Mouse (Mus musculus) kidney, embryonic 16.5 days (tissue): ENCODE measurements around the gene Dnase1l2. TPM values are rescaled to one million over a fixed set of nuclear protein-coding genes. Genes with fewer than 3 reads are reported as not detected.

Experiments
- ATAC-seq: fragments of 200-750 bp; cut with Nextera tagmentation; 2 replicates; pipeline ENCODE4 v1.8.0; 2017; ENCODE audit warnings: moderate TSS enrichment; ENCODE audit not compliant: low FRiP score, low TSS enrichment
- H3K27ac ChIP-seq: fragments of 300-500 bp; sonication (generic); 2 replicates; pipeline ENCODE4 v1.5.1; 2014; ENCODE audit warnings: low read length
- H3K27me3 ChIP-seq: fragments of 300-500 bp; sonication (generic); 2 replicates; pipeline ENCODE4 v1.6.1; 2014; ENCODE audit warnings: low read length, control low read depth, mixed read lengths; ENCODE audit not compliant: insufficient read depth
- H3K36me3 ChIP-seq: fragments of 300-500 bp; sonication (generic); 2 replicates; pipeline ENCODE4 v1.6.1; 2014; ENCODE audit warnings: low read length, control low read depth, mixed read lengths; ENCODE audit not compliant: insufficient read depth
- H3K4me1 ChIP-seq: fragments of 300-500 bp; sonication (generic); 2 replicates; pipeline ENCODE4 v1.6.1; 2014; ENCODE audit warnings: low read length, control low read depth, mixed read lengths; ENCODE audit not compliant: insufficient read depth
- H3K4me2 ChIP-seq: fragments of 300-500 bp; sonication (generic); replicated peaks from 2 replicates; pipeline ENCODE4 v1.6.1; 2014; ENCODE audit warnings: low read depth, low read length
- H3K4me3 ChIP-seq: fragments of 300-500 bp; sonication (generic); 2 replicates; pipeline ENCODE4 v1.5.1; 2014; ENCODE audit warnings: mild to moderate bottlenecking, low read length
- H3K9ac ChIP-seq: fragments of 300-500 bp; sonication (generic); replicated peaks from 2 replicates; pipeline ENCODE4 v1.6.1; 2014; ENCODE audit warnings: low read length
- H3K9me3 ChIP-seq: fragments of 300-500 bp; sonication (generic); 2 replicates; pipeline ENCODE4 v1.6.1; 2016; ENCODE audit warnings: low read length, control low read depth
- WGBS: fragments of 180-500 bp; shearing (Covaris S2); extraction: QIAGEN DNeasy Blood & Tissue Kit; methylation state at CpG from one replicate; pipeline ENCODE4 v1.1.7; 2014; 5-methylcytosine and 5-hydroxymethylcytosine counted together
- polyA plus RNA-seq: library from polyadenylated mRNA; unstranded; fragments of >200 nt; fragmentation: Nextera tagmentation; extraction: Ambion mirVana; gene quantifications from 2 replicates; pipeline ENCODE4 v1.2.1, GENCODE M21; 2015

Gene Dnase1l2
- polyA plus RNA-seq, 1 experiment from 2014 or later, result 3.2 TPM

DNA sequence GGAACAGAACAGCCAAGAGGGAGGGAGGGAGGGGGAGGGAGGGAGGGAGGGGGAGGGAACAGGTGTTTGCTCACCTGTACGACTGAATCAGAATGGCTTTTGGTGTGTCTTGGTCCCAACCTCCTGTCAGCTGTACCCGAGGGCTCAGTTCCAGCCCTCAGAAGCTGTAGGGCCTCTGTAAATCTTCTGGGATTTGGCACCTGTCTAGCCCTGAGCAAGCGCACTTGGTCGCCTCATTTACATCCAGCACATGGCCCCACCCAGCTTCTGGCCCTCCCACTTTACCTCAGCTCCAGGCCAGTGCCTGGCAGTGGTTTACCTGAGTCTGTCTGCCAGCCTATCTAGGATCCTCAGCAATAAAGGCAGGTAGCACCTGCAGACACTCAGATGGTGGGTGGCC, 49.4 kb downstream of the Dnase1l2 start:
- H3K27ac ChIP-seq, result no peak overlapping the region
- H3K27me3 ChIP-seq, result no peaks in the 10 kb centered on the region
- H3K9me3 ChIP-seq, result no peaks in the 10 kb centered on the region
- WGBS, result 31% methylated on average over 4 of the region's 4 CpGs
- H3K4me3 ChIP-seq, result no peak overlapping the region
- 0 out of 2 replicates have a peak, but pooled peaks cover 5% of the 10 kb centered on the region for H3K36me3 ChIP-seq
- ATAC-seq, result peak; percentile 54; the same call in 1 of the 2 replicates
- no peak overlapping the region for H3K4me2 ChIP-seq
- no peaks in the 10 kb centered on the region for H3K4me1 ChIP-seq
- no peak overlapping the region for H3K9ac ChIP-seq

DNA sequence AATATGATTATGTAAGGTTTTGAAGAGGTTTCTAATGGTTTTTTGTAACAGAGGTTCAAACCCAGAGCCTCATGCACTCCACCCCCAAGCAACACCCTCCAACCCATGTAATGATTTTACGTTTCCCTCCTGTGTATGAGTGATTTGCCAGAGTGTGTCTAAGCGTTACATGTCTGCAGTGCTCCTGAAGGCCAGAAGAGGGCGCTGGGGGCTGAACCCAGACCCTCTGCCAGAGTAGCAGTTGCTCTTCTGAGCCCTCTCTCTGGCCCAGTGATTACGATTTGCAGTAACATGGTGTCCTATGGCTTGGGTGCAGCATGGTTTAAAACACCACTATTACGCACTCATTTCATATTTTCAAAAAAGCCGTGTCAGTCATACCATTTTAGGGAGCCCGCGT, 51.8 kb downstream of the Dnase1l2 start:
- no peak overlapping the region for H3K4me2 ChIP-seq
- peaks cover 10% of the 10 kb centered on the region for H3K36me3 ChIP-seq
- 68% methylated on average over 8 of the region's 8 CpGs for WGBS
- no peak for ATAC-seq
- H3K4me3 ChIP-seq, result no peak overlapping the region
- H3K4me1 ChIP-seq, result no peaks in the 10 kb centered on the region
- no peak overlapping the region for H3K27ac ChIP-seq
- H3K9ac ChIP-seq, result no peak overlapping the region
- no peaks in the 10 kb centered on the region for H3K9me3 ChIP-seq
- H3K27me3 ChIP-seq, result no peaks in the 10 kb centered on the region

Other genes with a start within 250 kb of the Dnase1l2 start
- gene Tbc1d24, start 237.5 kb downstream of the Dnase1l2 start, polyA plus RNA-seq, result 5.6 and 6.2 TPM in 2 replicates
- gene Ntn3, start 233.6 kb downstream of the Dnase1l2 start, polyA plus RNA-seq, result 4.3 and 4.8 TPM in 2 replicates
- 12.2 and 13.4 TPM in 2 replicates for gene Tedc2, start 222.3 kb downstream of the Dnase1l2 start, polyA plus RNA-seq
- 69.2 and 73.5 TPM in 2 replicates for gene Ccnf, start 191.6 kb downstream of the Dnase1l2 start, polyA plus RNA-seq
- 0.22 TPM in 1 of 2 replicates, not detected in the other for gene Abca17, start 92.0 kb downstream of the Dnase1l2 start, polyA plus RNA-seq
- gene Abca3, start 91.2 kb downstream of the Dnase1l2 start, polyA plus RNA-seq, result 20.8 and 22.6 TPM in 2 replicates
- gene Rnps1, start 28.5 kb downstream of the Dnase1l2 start, polyA plus RNA-seq, result 300 and 327 TPM in 2 replicates
- gene Eci1, start 16.5 kb downstream of the Dnase1l2 start, polyA plus RNA-seq, result 141 and 143 TPM in 2 replicates
- gene E4f1, start 27.2 kb upstream of the Dnase1l2 start, polyA plus RNA-seq, result 38.1 TPM in 2 replicates
- gene Pgp, start 27.3 kb upstream of the Dnase1l2 start, polyA plus RNA-seq, result 55.5 and 55.6 TPM in 2 replicates
- gene Bricd5, start 30.8 kb upstream of the Dnase1l2 start, polyA plus RNA-seq, result 0.42 and 1.6 TPM in 2 replicates
- gene Mlst8, start 36.0 kb upstream of the Dnase1l2 start, polyA plus RNA-seq, result 39.3 and 40.2 TPM in 2 replicates
- 1.5 and 2.2 TPM in 2 replicates for gene Caskin1, start 45.5 kb upstream of the Dnase1l2 start, polyA plus RNA-seq
- 102 and 113 TPM in 2 replicates for gene Traf7, start 84.8 kb upstream of the Dnase1l2 start, polyA plus RNA-seq
- gene Rab26, start 91.1 kb upstream of the Dnase1l2 start, polyA plus RNA-seq, result 2.8 and 3.0 TPM in 2 replicates
- gene Pkd1, start 106.7 kb upstream of the Dnase1l2 start, polyA plus RNA-seq, result 22.5 and 24.3 TPM in 2 replicates
- 72.8 and 77.0 TPM in 2 replicates for gene Tsc2, start 189.5 kb upstream of the Dnase1l2 start, polyA plus RNA-seq
- gene Nthl1, start 189.6 kb upstream of the Dnase1l2 start, polyA plus RNA-seq, result 23.1 TPM in 2 replicates
- 116 and 120 TPM in 2 replicates for gene Slc9a3r2, start 207.2 kb upstream of the Dnase1l2 start, polyA plus RNA-seq
- 0.37 TPM in 1 of 2 replicates, not detected in the other for gene Npw, start 215.4 kb upstream of the Dnase1l2 start, polyA plus RNA-seq
- 19.7 and 22.7 TPM in 2 replicates for gene Zfp598, start 226.6 kb upstream of the Dnase1l2 start, polyA plus RNA-seq
- gene Syngr3, start 246.8 kb upstream of the Dnase1l2 start, polyA plus RNA-seq, result 2.3 and 2.9 TPM in 2 replicates